Mouse (Mus musculus): ENCODE measurements at regions not wholly inside any gene's neighbourhood (a gene's known extent, or its start where the extent isn't known, plus 50 kb on each side); places are given as distances from the start of the nearest gene placed in this dataset.

GRCm38 (mm10) chr13:28820868-28821533 is 132.5 kb downstream of the Sox4 start:
- Histone ChIP-seq H3K9ac (ENCODE audit: insufficient read depth, low read depth) (no peak overlapping the region), H3K27me3 (replicated peaks) (no peaks in the 10 kb centered on the region), H3K4me3 (replicated peaks in 1 of 3; ENCODE audit: low read depth in 2 of 3, low read length in 2 of 3, poor library complexity in 1 of 3) (no peak overlapping the region), H3K9me3 (replicated peaks; ENCODE audit: low read length) (no peaks in the 10 kb centered on the region), H3K27ac (ENCODE audit: insufficient read depth, low read depth) (no peak overlapping the region), H3K36me3 (replicated peaks in 1 of 2; ENCODE audit: control insufficient read depth in 1 of 2, insufficient read depth in 1 of 2, low read length in 1 of 2) (no peaks in the 10 kb centered on the region), H3K4me1 (ENCODE audit: control insufficient read depth in 1 of 2, insufficient read depth in 2 of 2) (no peaks in the 10 kb centered on the region), H3K79me2 (replicated peaks; ENCODE audit: control insufficient read depth, extremely low read depth, insufficient read depth, poor library complexity, severe bottlenecking) (no peaks in the 10 kb centered on the region), H3K4me2 (ENCODE audit: insufficient read depth, low read depth, poor library complexity, severe bottlenecking) (no peak overlapping the region)
- dilution Hi-C loops (cut with MboI; ENCODE audit: extremely low pct_ligation_motif_present, extremely low pct_unique_long_range_greater_than_20kb, low sequenced_read_pairs) (no loop called here), in situ Hi-C loops (cut with MboI; ENCODE audit: low pct_ligation_motif_present, low pct_unique_long_range_greater_than_20kb, low sequenced_read_pairs) (no loop called here)
- TF ChIP-seq MXI1 (IDR thresholded peaks at IDR 0.05; ENCODE audit: low read depth, low read length) (no peak), HCFC1 (IDR thresholded peaks at IDR 0.05; ENCODE audit: low read depth, low read length) (no peak)
- no peak for DNase-seq (ENCODE audit: extremely low read depth)

- dilution Hi-C loops (cut with MboI; ENCODE audit: extremely low pct_ligation_motif_present, extremely low pct_unique_long_range_greater_than_20kb, low sequenced_read_pairs), result no loop called here
- Histone ChIP-seq H3K36me3 (replicated peaks in 1 of 2; ENCODE audit: control insufficient read depth in 1 of 2, insufficient read depth in 1 of 2, low read length in 1 of 2) (no peaks in the 10 kb centered on the region), H3K27me3 (replicated peaks) (no peaks in the 10 kb centered on the region), H3K9me3 (replicated peaks; ENCODE audit: low read length) (no peaks in the 10 kb centered on the region), H3K79me2 (replicated peaks; ENCODE audit: control insufficient read depth, extremely low read depth, insufficient read depth, poor library complexity, severe bottlenecking) (no peaks in the 10 kb centered on the region), H3K9ac (ENCODE audit: insufficient read depth, low read depth) (no peak overlapping the region), H3K27ac (ENCODE audit: insufficient read depth, low read depth) (no peak overlapping the region), H3K4me3 (replicated peaks in 1 of 3; ENCODE audit: low read depth in 2 of 3, low read length in 2 of 3, poor library complexity in 1 of 3) (no peak overlapping the region), H3K4me1 (ENCODE audit: control insufficient read depth in 1 of 2, insufficient read depth in 2 of 2) (no peaks in the 10 kb centered on the region), H3K4me2 (ENCODE audit: insufficient read depth, low read depth, poor library complexity, severe bottlenecking) (no peak overlapping the region)
- TF ChIP-seq RCOR1 (conservative IDR thresholded peaks at IDR 0.05; ENCODE audit: low read depth, low read length), result no peak
- no peak for TF ChIP-seq SIN3A (IDR thresholded peaks at IDR 0.05; ENCODE audit: low read length)
- no peak for TF ChIP-seq HCFC1 (IDR thresholded peaks at IDR 0.05; ENCODE audit: low read depth, low read length)
- TF ChIP-seq PAX5 (IDR thresholded peaks at IDR 0.05; ENCODE audit: low read length), result no peak
- no peak for TF ChIP-seq JUN (IDR thresholded peaks at IDR 0.05; ENCODE audit: insufficient read depth, low read depth, low read length)
- in situ Hi-C loops (cut with MboI; ENCODE audit: low pct_ligation_motif_present, low pct_unique_long_range_greater_than_20kb, low sequenced_read_pairs), result no loop called here
- no peak for DNase-seq (ENCODE audit: extremely low read depth)
Measured at GRCm38 (mm10) chr13:28814127-28814526, 139.4 kb downstream of the Sox4 start.

GRCm38 (mm10) chr13:28811667-28812575 is 141.6 kb downstream of the Sox4 start:
- TF ChIP-seq MEF2A (IDR thresholded peaks at IDR 0.05; ENCODE audit: borderline replicate concordance, low read depth, low read length), result no peak
- Histone ChIP-seq H3K36me3 (replicated peaks in 1 of 2; ENCODE audit: control insufficient read depth in 1 of 2, insufficient read depth in 1 of 2, low read length in 1 of 2) (no peaks in the 10 kb centered on the region), H3K4me3 (replicated peaks in 1 of 3; ENCODE audit: low read depth in 2 of 3, low read length in 2 of 3, poor library complexity in 1 of 3) (no peak overlapping the region), H3K79me2 (replicated peaks; ENCODE audit: control insufficient read depth, extremely low read depth, insufficient read depth, poor library complexity, severe bottlenecking) (no peaks in the 10 kb centered on the region), H3K27me3 (replicated peaks) (no peaks in the 10 kb centered on the region), H3K27ac (ENCODE audit: insufficient read depth, low read depth) (no peak overlapping the region), H3K4me2 (ENCODE audit: insufficient read depth, low read depth, poor library complexity, severe bottlenecking) (no peak overlapping the region), H3K9ac (ENCODE audit: insufficient read depth, low read depth) (no peak overlapping the region), H3K9me3 (replicated peaks; ENCODE audit: low read length) (no peaks in the 10 kb centered on the region), H3K4me1 (ENCODE audit: control insufficient read depth in 1 of 2, insufficient read depth in 2 of 2) (no peaks in the 10 kb centered on the region)
- no peak for DNase-seq (ENCODE audit: extremely low read depth)
- in situ Hi-C loops (cut with MboI; ENCODE audit: low pct_ligation_motif_present, low pct_unique_long_range_greater_than_20kb, low sequenced_read_pairs) (no loop called here), dilution Hi-C loops (cut with MboI; ENCODE audit: extremely low pct_ligation_motif_present, extremely low pct_unique_long_range_greater_than_20kb, low sequenced_read_pairs) (no loop called here)

Measured in CH12.LX (cell line).